Mouse (Mus musculus) lung, postnatal 0 days (tissue): ENCODE results near the gene Gpatch3. TPM values are rescaled to one million over a fixed set of nuclear protein-coding genes. Genes with fewer than 3 reads are reported as not detected.

Experiments used
- ATAC-seq: fragments of 200-750 bp; cut with Nextera tagmentation; 2 replicates; pipeline ENCODE4 v1.8.0; 2017; ENCODE audit warnings: moderate library complexity
- DNase-seq: peaks from one replicate; pipeline ENCODE4 v3.0.0-alpha.2; 2016; ENCODE audit warnings: low spot score
- H3K27ac ChIP-seq: fragments of 300-500 bp; sonication (generic); 2 replicates; pipeline ENCODE4 v1.5.1; 2014; ENCODE audit warnings: antibody characterized with exemption, mild to moderate bottlenecking, low read length, mixed read lengths
- H3K27me3 ChIP-seq: fragments of 300-500 bp; sonication (generic); replicated peaks from 2 replicates; pipeline ENCODE4 v1.6.1; 2014; ENCODE audit warnings: low read length, mixed read lengths; ENCODE audit not compliant: insufficient read depth
- H3K36me3 ChIP-seq: fragments of 300-500 bp; sonication (generic); 2 replicates; pipeline ENCODE4 v1.6.1; 2014; ENCODE audit warnings: low read length, mixed read lengths; ENCODE audit not compliant: insufficient read depth
- H3K4me1 ChIP-seq: fragments of 300-500 bp; sonication (generic); 2 replicates; pipeline ENCODE4 v1.6.1; 2014; ENCODE audit warnings: antibody characterized with exemption, low read depth, low read length, mixed read lengths; ENCODE audit not compliant: insufficient read depth
- H3K4me2 ChIP-seq: fragments of 300-500 bp; sonication (generic); replicated peaks from 2 replicates; pipeline ENCODE4 v1.6.1; 2014; ENCODE audit warnings: low read depth, mild to moderate bottlenecking, low read length, moderate library complexity, mixed read lengths
- H3K4me3 ChIP-seq: fragments of 300-500 bp; sonication (generic); 2 replicates; pipeline ENCODE4 v1.5.1; 2014; ENCODE audit warnings: low read depth, low read length
- H3K9ac ChIP-seq: fragments of 300-500 bp; sonication (generic); replicated peaks from 2 replicates; pipeline ENCODE4 v1.6.1; 2014; ENCODE audit warnings: low read depth, mild to moderate bottlenecking
- H3K9me3 ChIP-seq: fragments of 300-500 bp; sonication (generic); 2 replicates; pipeline ENCODE4 v1.6.1; 2016; ENCODE audit warnings: low read length, mixed read lengths
- CTCF ChIP-seq: IDR thresholded peaks from 2 replicates; pipeline ENCODE4 v1.5.1; 2016; ENCODE audit warnings: antibody characterized with exemption, mild to moderate bottlenecking
- EP300 ChIP-seq: IDR thresholded peaks from 2 replicates; pipeline ENCODE4 v1.6.1; 2016; ENCODE audit warnings: antibody characterized with exemption, mild to moderate bottlenecking, control low read depth
- WGBS: fragments of 180-500 bp; shearing (Covaris S2); extraction: QIAGEN DNeasy Blood & Tissue Kit; methylation state at CpG from one replicate; pipeline ENCODE4 v1.1.7; 2014; 5-methylcytosine and 5-hydroxymethylcytosine counted together
- polyA plus RNA-seq: library from polyadenylated mRNA; unstranded; fragments of >200 nt; fragmentation: Nextera tagmentation; extraction: Ambion mirVana; gene quantifications from 2 replicates; pipeline ENCODE4 v1.2.1, GENCODE M21; 2015

Gpatch3 gene
- polyA plus RNA-seq, result 6.7 and 7.1 TPM in 2 replicates

GRCm38 (mm10) chr4:133574070-133574842 lies at the start of gene Gpatch3:
TSS of gene Gpatch3 (plus strand) at chr4:133574745.
- peak within 1 kb of the TSS; percentile 94 for H3K4me2 ChIP-seq
- DNase-seq (peak; percentile 96), ATAC-seq (peak; percentile 96)
- H3K4me3 ChIP-seq, result peak within 1 kb of the TSS; percentile 89
- H3K27ac ChIP-seq, result peak within 1 kb of the TSS; percentile 66
- no peaks in the 10 kb centered on the region for H3K9me3 ChIP-seq
- TF ChIP-seq EP300, result 0 out of 2 replicates have a peak, but pooled peaks have one; percentile 56
- peak; percentile 42 for TF ChIP-seq CTCF
- H3K9ac ChIP-seq, result peak within 1 kb of the TSS; percentile 88
- H3K4me1 ChIP-seq, result peaks cover 7% of the 10 kb centered on the region; the same call in 1 of the 2 replicates
- H3K27me3 ChIP-seq, result no peaks in the 10 kb centered on the region
- 5% methylated on average over 44 of the region's 44 CpGs for WGBS
- H3K36me3 ChIP-seq, result no peaks in the 10 kb centered on the region

GRCm38 (mm10) chr4:133527788-133528187 lies 46.8 kb upstream of the Gpatch3 start:
- H3K9ac ChIP-seq, result no peak overlapping the region
- no peaks in the 10 kb centered on the region for H3K4me1 ChIP-seq
- no peak for ATAC-seq
- no peak for TF ChIP-seq CTCF
- TF ChIP-seq EP300, result no peak
- no peaks in the 10 kb centered on the region for H3K27me3 ChIP-seq
- H3K4me3 ChIP-seq, result no peak overlapping the region
- DNase-seq, result no peak
- H3K27ac ChIP-seq, result no peak overlapping the region
- 59% methylated on average over 16 of the region's 16 CpGs for WGBS
- H3K4me2 ChIP-seq, result no peak overlapping the region
- H3K9me3 ChIP-seq, result no peaks in the 10 kb centered on the region
- peaks cover 14% of the 10 kb centered on the region for H3K36me3 ChIP-seq

- DNase-seq, result no peak
- ATAC-seq, result no peak
- Histone ChIP-seq H3K27me3 (no peaks in the 10 kb centered on the region), H3K9ac (no peak overlapping the region), H3K36me3 (peaks cover 28% of the 10 kb centered on the region), H3K4me2 (no peak overlapping the region), H3K9me3 (no peaks in the 10 kb centered on the region), H3K27ac (no peak overlapping the region), H3K4me3 (no peak overlapping the region), H3K4me1 (no peaks in the 10 kb centered on the region)
- no peak for TF ChIP-seq CTCF
- TF ChIP-seq EP300, result no peak
- 63% methylated on average over 3 of the region's 3 CpGs for WGBS
Observed at GRCm38 (mm10) chr4:133532777-133533176, 41.8 kb upstream of the Gpatch3 start.

- WGBS, result 82% methylated on average over 3 of the region's 3 CpGs
- no peak for ATAC-seq
- H3K36me3 ChIP-seq, result peaks cover 24% of the 10 kb centered on the region
Observed at GRCm38 (mm10) chr4:133536081-133536480, 38.5 kb upstream of the Gpatch3 start.

GRCm38 (mm10) chr4:133536652-133537051 lies 37.9 kb upstream of the Gpatch3 start:
- DNase-seq (no peak), ATAC-seq (no peak)
- H3K9ac ChIP-seq, result no peak overlapping the region
- H3K9me3 ChIP-seq, result no peaks in the 10 kb centered on the region
- 90% methylated on average over 4 of the region's 5 CpGs for WGBS
- no peak for TF ChIP-seq EP300
- no peak for TF ChIP-seq CTCF
- peaks cover 24% of the 10 kb centered on the region for H3K36me3 ChIP-seq
- no peak overlapping the region for H3K4me3 ChIP-seq
- no peaks in the 10 kb centered on the region for H3K27me3 ChIP-seq
- no peak overlapping the region for H3K27ac ChIP-seq
- H3K4me2 ChIP-seq, result no peak overlapping the region
- no peaks in the 10 kb centered on the region for H3K4me1 ChIP-seq

More at GRCm38 (mm10) chr4:133536081-133536480, 38.5 kb upstream of the Gpatch3 start:
- Histone ChIP-seq H3K4me2 (no peak overlapping the region), H3K9ac (no peak overlapping the region), H3K4me3 (no peak overlapping the region), H3K4me1 (no peaks in the 10 kb centered on the region), H3K27me3 (no peaks in the 10 kb centered on the region), H3K9me3 (no peaks in the 10 kb centered on the region), H3K27ac (no peak overlapping the region)
- TF ChIP-seq CTCF (no peak), EP300 (no peak)
- DNase-seq, result no peak

- H3K4me3 ChIP-seq, result peak within 1 kb of the TSS; percentile 96
- H3K9ac ChIP-seq, result peak within 1 kb of the TSS; percentile 83
- peaks cover 6% of the 10 kb centered on the region; the same call in 1 of the 2 replicates for H3K4me1 ChIP-seq
- WGBS, result under 1% methylated on average over 65 of the region's 77 CpGs
- no peaks in the 10 kb centered on the region for H3K9me3 ChIP-seq
- DNase-seq, result peak; percentile 99
- peak within 1 kb of the TSS; percentile 71 for H3K4me2 ChIP-seq
- no peak for TF ChIP-seq CTCF
- TF ChIP-seq EP300, result no peak
- no peaks in the 10 kb centered on the region for H3K27me3 ChIP-seq
- peak within 1 kb of the TSS; percentile 62 for H3K27ac ChIP-seq
- no peaks in the 10 kb centered on the region for H3K36me3 ChIP-seq
- peak; percentile 100 for ATAC-seq
Observed at GRCm38 (mm10) chr4:133545272-133546231, 29.0 kb upstream of the Gpatch3 start, which contains the start of gene Nudc. TSS of gene Nudc (minus strand) at chr4:133545996.
